Mouse (Mus musculus) cerebellum, postnatal 25 days (tissue): ENCODE measurements at regions not wholly inside any gene's neighbourhood (a gene's known extent, or its start where the extent isn't known, plus 50 kb on each side); places are given as distances from the start of the nearest gene placed in this dataset.

Source experiments
- DNase-seq, 2 experiments: peaks; one replicate each; pipeline ENCODE4 v3.0.0; 2021; ENCODE audit warnings: mixed read lengths in 2 of 2

DNA sequence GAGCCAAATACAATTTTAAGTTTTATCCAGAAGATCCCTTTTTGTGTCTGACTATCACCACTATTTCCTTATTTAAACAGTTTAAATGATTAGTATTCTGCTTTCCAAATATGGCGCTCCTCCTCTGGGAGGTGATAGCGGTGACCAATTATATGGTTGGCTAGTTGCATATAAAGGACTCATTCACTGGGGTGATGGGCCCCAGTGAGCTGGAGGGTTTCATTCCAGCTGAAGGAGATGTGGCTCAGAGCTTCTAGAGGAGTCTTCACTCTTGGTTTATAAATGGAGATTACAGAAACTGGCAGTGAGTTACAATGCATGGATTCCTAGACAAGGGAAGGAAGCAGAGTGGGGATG lies 50.7 kb upstream of the Gm7361 start:
- DNase-seq = no peak

DNA sequence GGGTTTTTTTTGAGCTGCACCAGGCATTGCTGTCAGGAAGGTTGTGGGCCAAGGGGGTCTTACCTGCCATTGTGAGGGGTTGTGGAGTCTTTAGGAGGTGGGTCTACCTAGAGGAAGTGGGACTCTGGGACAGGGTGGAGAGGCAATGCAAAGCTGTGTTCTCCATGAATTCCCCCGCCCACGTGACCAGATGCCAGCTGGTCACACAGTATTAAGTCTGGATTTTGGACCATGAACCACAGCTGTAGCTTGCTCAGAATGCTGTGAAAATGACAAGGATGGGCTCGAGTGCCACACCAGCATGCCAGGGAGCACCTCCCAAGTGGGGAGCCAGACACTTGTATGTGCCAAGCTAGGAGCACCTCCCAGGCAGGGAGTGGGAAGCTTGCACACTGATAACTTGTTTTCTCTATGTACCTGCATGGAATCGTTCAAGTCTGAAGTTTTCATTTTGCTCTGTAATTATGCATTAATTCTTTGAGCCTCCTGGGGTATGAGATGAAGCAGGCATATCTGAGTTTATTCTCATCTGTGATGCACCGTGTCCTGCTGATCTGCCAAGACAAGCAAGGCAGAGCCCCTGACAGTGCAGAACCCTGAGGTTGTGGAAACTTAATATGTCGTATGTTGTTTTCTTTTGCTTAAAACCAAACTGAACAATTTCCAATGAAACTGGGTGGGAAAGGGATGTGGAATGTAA lies 51.3 kb upstream of the Gm7361 start:
- no peak for DNase-seq

DNA sequence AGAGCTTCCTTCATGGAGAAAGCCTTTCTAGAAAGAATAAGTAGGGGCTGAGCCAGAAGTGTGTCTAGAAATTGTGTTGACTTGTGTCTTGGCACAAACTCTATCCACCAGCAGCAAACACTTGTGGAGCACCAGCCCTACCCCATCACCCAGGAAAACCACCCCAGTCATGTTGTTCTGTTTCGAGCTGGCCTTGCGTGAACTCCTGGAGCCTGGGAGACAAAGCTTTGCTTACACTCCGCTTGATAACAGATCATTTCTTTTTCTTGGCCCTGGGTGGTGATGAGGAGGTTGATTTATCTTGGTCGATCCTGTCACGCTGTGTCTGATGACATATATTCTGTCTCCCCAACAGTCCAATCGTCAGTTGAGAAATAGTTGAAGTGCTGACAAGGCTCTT lies 55.0 kb upstream of the Gm7361 start:
- no peak for DNase-seq

DNA sequence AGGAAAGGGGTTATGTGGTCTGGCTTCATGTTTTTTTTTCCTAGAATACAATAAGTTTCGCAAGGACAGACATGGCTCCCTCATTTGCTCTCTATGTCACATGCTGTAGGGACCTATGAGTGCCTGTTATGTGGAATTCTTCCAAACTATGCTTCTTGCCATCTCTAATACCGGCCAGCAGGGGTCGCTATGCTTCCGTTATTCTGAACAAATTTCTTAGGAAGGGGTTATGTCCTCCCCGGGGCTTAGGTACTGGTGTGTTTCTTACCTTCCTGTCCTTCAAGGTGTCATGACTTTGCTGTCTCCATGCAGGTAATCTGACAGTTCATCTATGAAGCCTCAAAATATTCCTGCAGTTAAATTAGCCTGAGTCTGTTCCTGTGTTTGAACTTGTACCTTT lies 68.1 kb upstream of the Gm7361 start:
- peak in 1 of 2 experiments; percentile 21 for DNase-seq

GRCm38 (mm10) chr5:26187212-26187611 lies 66.0 kb upstream of the Gm10220 start:
- DNase-seq = no peak

- no peak for DNase-seq
Measured at GRCm38 (mm10) chr5:26185417-26185816, 64.2 kb upstream of the Gm10220 start.

- DNase-seq = no peak
Measured at GRCm38 (mm10) chr5:26176064-26176463, 54.8 kb upstream of the Gm10220 start.

GRCm38 (mm10) chr5:26171662-26172384 lies 50.6 kb upstream of the Gm10220 start:
- DNase-seq = no peak

GRCm38 (mm10) chr5:26170717-26171500 lies 49.7 kb upstream of the Gm10220 start:
- DNase-seq = no peak
